Mouse (Mus musculus) ES-E14 (cell line): ENCODE measurements at regions not wholly inside any gene's neighbourhood (a gene's known extent, or its start where the extent isn't known, plus 50 kb on each side); places are given as distances from the start of the nearest gene placed in this dataset.

Source experiments
- DNase-seq: peaks from one replicate; pipeline ENCODE4 v3.0.0-alpha.2; 2013; ENCODE audit warnings: low read depth, low spot score
- H3K27ac ChIP-seq: 2 replicates; pipeline ENCODE4 v1.5.1; 2012; ENCODE audit warnings: low read depth, mild to moderate bottlenecking, low read length, moderate library complexity, mixed read lengths; ENCODE audit not compliant: poor library complexity, insufficient read depth, severe bottlenecking
- H3K36me3 ChIP-seq: 2 replicates; pipeline ENCODE4 v1.6.1; 2012; ENCODE audit warnings: mild to moderate bottlenecking, low read length, moderate library complexity, mixed read lengths; ENCODE audit not compliant: control insufficient read depth, poor library complexity, insufficient read depth, severe bottlenecking
- H3K4me1 ChIP-seq, 2 experiments: fragments of 150-350 bp in 1 of 2; sonication (generic) in 1 of 2; 2 replicates each; pipeline ENCODE4 v1.6.1; 2012; ENCODE audit warnings: low read length in 2 of 2, mild to moderate bottlenecking in 1 of 2, mixed read lengths in 1 of 2; ENCODE audit not compliant: control insufficient read depth in 2 of 2, insufficient read depth in 2 of 2, poor library complexity in 1 of 2
- H3K4me3 ChIP-seq, 2 experiments: fragments of 150-350 bp in 1 of 2; sonication (generic) in 1 of 2; 2 replicates each; pipeline ENCODE4 v1.5.1; 2012; ENCODE audit warnings: low read length in 2 of 2, low read depth in 1 of 2, mild to moderate bottlenecking in 1 of 2, mixed read lengths in 1 of 2; ENCODE audit not compliant: insufficient read depth in 1 of 2, poor library complexity in 1 of 2, severe bottlenecking in 1 of 2
- H3K9ac ChIP-seq: 2 replicates; pipeline ENCODE4 v1.6.1; 2012; ENCODE audit warnings: low read depth, mild to moderate bottlenecking, low read length, mixed read lengths; ENCODE audit not compliant: poor library complexity, insufficient read depth, severe bottlenecking
- H3K9me3 ChIP-seq: fragments of 150-350 bp; sonication (generic); 2 replicates; pipeline ENCODE4 v1.6.1; 2012; ENCODE audit warnings: low read depth, mild to moderate bottlenecking, low read length; ENCODE audit not compliant: control insufficient read depth, insufficient read depth
- CHD2 ChIP-seq: IDR thresholded peaks from 2 replicates; pipeline ENCODE4 v1.6.1; 2014; ENCODE audit warnings: mild to moderate bottlenecking, low read depth, low read length, inconsistent platforms
- HCFC1 ChIP-seq: IDR thresholded peaks from 2 replicates; pipeline ENCODE4 v1.6.1; 2012; ENCODE audit warnings: low read length, inconsistent platforms, borderline replicate concordance; ENCODE audit not compliant: insufficient read depth
- MAFK ChIP-seq: IDR thresholded peaks from 2 replicates; pipeline ENCODE4 v1.6.1; 2014; ENCODE audit warnings: mild to moderate bottlenecking, low read depth, low read length, inconsistent platforms; ENCODE audit not compliant: insufficient read depth
- ZC3H11A ChIP-seq: IDR thresholded peaks from 2 replicates; pipeline ENCODE4 v1.6.1; 2012; ENCODE audit warnings: low read depth, mild to moderate bottlenecking, inconsistent platforms, low read length, borderline replicate concordance
- ZNF384 ChIP-seq: IDR thresholded peaks from 2 replicates; pipeline ENCODE4 v1.6.1; 2012; ENCODE audit warnings: low read depth, low read length, inconsistent platforms
- in situ Hi-C, 2 experiments: fragments of 600-800 bp; cut with MboI; formaldehyde crosslinking; loops; one replicate each; pipeline ENCODE4 v1.15.1; 2025; ENCODE audit warnings: low sequenced_read_pairs in 2 of 2, inconsistent platforms in 1 of 2; ENCODE audit not compliant: unreplicated experiment in 2 of 2

GRCm38 (mm10) chr8:11967670-11968069, 127.4 kb downstream of the Tex29 start:
- TF ChIP-seq CHD2 (no peak), MAFK (no peak), ZC3H11A (no peak), HCFC1 (no peak), ZNF384 (no peak)

GRCm38 (mm10) chr8:11970515-11970914, 130.2 kb downstream of the Tex29 start:
- no peak overlapping the region for H3K9ac ChIP-seq
- no peaks in the 10 kb centered on the region for H3K9me3 ChIP-seq
- no peaks in the 10 kb centered on the region for H3K36me3 ChIP-seq
- H3K27ac ChIP-seq = no peak overlapping the region
- no peak overlapping the region for H3K4me3 ChIP-seq
- H3K4me1 ChIP-seq = peaks cover 0 to 4% of the 10 kb centered on the region in 2 experiments; a peak in 1 of 4 replicates
- DNase-seq = no peak
- TF ChIP-seq CHD2 (no peak), ZNF384 (no peak), HCFC1 (no peak), MAFK (no peak), ZC3H11A (no peak)
- in situ Hi-C loops = no loop called here

More at GRCm38 (mm10) chr8:11967670-11968069, 127.4 kb downstream of the Tex29 start:
- no peaks in the 10 kb centered on the region for H3K9me3 ChIP-seq
- H3K4me3 ChIP-seq = no peak overlapping the region
- no peak for DNase-seq
- no peaks in the 10 kb centered on the region for H3K4me1 ChIP-seq
- H3K27ac ChIP-seq = no peak overlapping the region
- in situ Hi-C loops = no loop called here
- no peak overlapping the region for H3K9ac ChIP-seq
- no peaks in the 10 kb centered on the region for H3K36me3 ChIP-seq

- in situ Hi-C loops = no loop called here
- TF ChIP-seq MAFK = no peak
- no peak for TF ChIP-seq CHD2
- no peak for TF ChIP-seq ZNF384
- no peak for TF ChIP-seq ZC3H11A
- no peak for TF ChIP-seq HCFC1
- Histone ChIP-seq H3K9ac (no peak overlapping the region), H3K27ac (no peak overlapping the region), H3K4me1 (peaks cover 0 to 4% of the 10 kb centered on the region in 2 experiments; a peak in 1 of 4 replicates), H3K9me3 (no peaks in the 10 kb centered on the region), H3K36me3 (no peaks in the 10 kb centered on the region), H3K4me3 (peak overlapping the region in 1 of 2 experiments; percentile 27; a peak in 1 of 4 replicates)
- no peak for DNase-seq
Observed at GRCm38 (mm10) chr8:11973436-11973835, 133.2 kb downstream of the Tex29 start.

- TF ChIP-seq ZNF384 = no peak
- no peak for TF ChIP-seq CHD2
- no peak for TF ChIP-seq MAFK
- TF ChIP-seq ZC3H11A = no peak
- no peak for TF ChIP-seq HCFC1
- no peak overlapping the region for H3K4me3 ChIP-seq
- no peak overlapping the region for H3K9ac ChIP-seq
- no peaks in the 10 kb centered on the region for H3K36me3 ChIP-seq
- DNase-seq = no peak
- in situ Hi-C loops = loop anchor here (25.0 kb wide), 2 partner anchors 385 to 585 kb away; partner anchors contain the start of gene Spaca7 (in 1 of the 2)
- no peaks in the 10 kb centered on the region for H3K9me3 ChIP-seq
- H3K27ac ChIP-seq = no peak overlapping the region
- H3K4me1 ChIP-seq = peaks cover 0 to 4% of the 10 kb centered on the region in 2 experiments; a peak in 1 of 4 replicates
Observed at GRCm38 (mm10) chr8:11977121-11977520, 136.8 kb downstream of the Tex29 start.
